Mouse (Mus musculus) small intestine, adult 2 months (tissue): ENCODE data around the gene Snrpn. TPM values are rescaled to one million over a fixed set of nuclear protein-coding genes. Genes with fewer than 3 reads are reported as not detected.
A peak's percentile ranks its signal among the peaks of the same experiment; 100 is the strongest.

Source experiments
- H3K27ac ChIP-seq: fragments of 200-500 bp; 2 replicates; pipeline ENCODE4 v1.5.1; 2012; ENCODE audit warnings: low read depth, low read length, control low read depth, inconsistent platforms; ENCODE audit not compliant: insufficient read depth
- H3K27me3 ChIP-seq: fragments of 200-500 bp; 2 replicates; pipeline ENCODE4 v1.6.1; 2012; ENCODE audit warnings: mild to moderate bottlenecking, moderate library complexity, low read length, inconsistent platforms; ENCODE audit not compliant: control insufficient read depth, insufficient read depth
- H3K36me3 ChIP-seq: fragments of 200-500 bp; 2 replicates; pipeline ENCODE4 v1.6.1; 2012; ENCODE audit warnings: mild to moderate bottlenecking, low read length, control low read depth, inconsistent platforms; ENCODE audit not compliant: control insufficient read depth, insufficient read depth
- H3K4me1 ChIP-seq: fragments of 200-500 bp; 2 replicates; pipeline ENCODE4 v1.6.1; 2012; ENCODE audit warnings: low read length, inconsistent platforms, mixed read lengths; ENCODE audit not compliant: control insufficient read depth, insufficient read depth, insufficient read length
- H3K4me3 ChIP-seq: fragments of 200-500 bp; 2 replicates; pipeline ENCODE4 v1.5.1; 2012; ENCODE audit warnings: low read depth, mild to moderate bottlenecking, control low read depth, inconsistent platforms, low read length, moderate library complexity
- CTCF ChIP-seq: fragments of 200-500 bp; IDR thresholded peaks from 2 replicates; pipeline ENCODE4 v1.5.1; 2012; ENCODE audit warnings: low read depth, mild to moderate bottlenecking, control low read depth, inconsistent platforms, low read length, moderate library complexity, mixed read lengths; ENCODE audit not compliant: insufficient replicate concordance, insufficient read length; ENCODE audit errors: extremely low read depth
- POLR2A ChIP-seq: fragments of 200-500 bp; IDR thresholded peaks from 2 replicates; pipeline ENCODE4 v1.6.1; 2012; ENCODE audit warnings: low read depth, mild to moderate bottlenecking, control low read depth, inconsistent platforms, low read length, moderate library complexity
- WGBS: fragments of 180-500 bp; shearing (Covaris S2); methylation state at CpG from one replicate; pipeline ENCODE4 v1.1.7; 2018; 5-methylcytosine and 5-hydroxymethylcytosine counted together
- polyA plus RNA-seq: library from polyadenylated mRNA; depleted of rRNA; stranded (reverse); fragments of >200 nt; gene quantifications from 2 replicates; pipeline ENCODE4 v1.2.3, GENCODE M21; 2012; rRNA removed

The Snrpn gene
- polyA plus RNA-seq, 1 experiment, result 35.1 TPM

GRCm38 (mm10) chr7:60003921-60004605 is 136.0 kb downstream of the Snrpn start:
- WGBS, result 51% methylated on average over 22 of the region's 22 CpGs
- no peaks in the 10 kb centered on the region for H3K36me3 ChIP-seq
- no peaks in the 10 kb centered on the region for H3K27me3 ChIP-seq
- TF ChIP-seq POLR2A (no peak), CTCF (no peak)
- no peaks in the 10 kb centered on the region for H3K4me1 ChIP-seq
- peak overlapping the region; percentile 93 for H3K4me3 ChIP-seq
- peak overlapping the region; percentile 49 for H3K27ac ChIP-seq

DNA sequence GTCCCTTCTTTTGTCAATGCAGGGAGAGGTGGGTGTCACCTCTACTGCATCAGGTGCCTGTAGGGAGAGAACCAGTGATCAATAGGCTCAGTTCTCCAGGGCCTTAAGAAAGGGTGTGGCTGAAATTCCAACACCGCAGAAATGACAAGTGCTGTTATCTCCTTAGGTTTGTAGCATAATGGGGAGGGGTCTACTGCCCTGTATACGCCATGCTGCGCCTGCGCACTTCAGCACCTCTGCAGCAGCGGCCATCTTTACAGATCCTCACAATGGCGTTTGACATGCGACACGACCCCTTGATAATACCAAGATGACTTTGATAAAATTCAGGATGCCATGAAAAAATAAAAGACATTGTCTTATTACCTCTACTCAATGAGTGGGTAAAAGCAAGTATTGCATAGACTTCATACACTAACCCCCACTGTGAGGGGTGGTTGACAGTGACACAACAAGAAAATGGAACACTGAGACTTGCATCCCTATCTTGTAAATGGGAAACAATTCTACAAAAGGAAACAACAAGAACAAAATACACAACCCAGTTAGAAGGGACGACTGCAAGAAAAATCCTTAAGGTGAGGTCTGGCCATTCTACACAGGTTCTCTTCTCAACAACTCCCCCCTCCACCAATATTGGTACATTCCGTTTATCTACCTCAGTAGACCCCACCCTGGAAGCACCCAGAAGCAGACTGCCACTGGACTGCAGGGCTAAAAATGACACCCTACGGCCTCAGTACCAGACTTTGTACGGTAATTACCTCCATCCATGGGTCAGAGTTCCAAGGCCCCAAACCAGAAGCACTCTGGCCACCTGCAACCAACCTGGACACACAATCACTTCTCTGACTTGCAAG is 136.8 kb downstream of the Snrpn start:
- Histone ChIP-seq H3K27me3 (no peaks in the 10 kb centered on the region), H3K36me3 (no peaks in the 10 kb centered on the region), H3K4me1 (no peaks in the 10 kb centered on the region), H3K27ac (peak overlapping the region; percentile 49; the same call in 1 of the 2 replicates), H3K4me3 (peak overlapping the region; percentile 93)
- TF ChIP-seq CTCF (no peak), POLR2A (no peak)
- WGBS, result 56% methylated on average over 12 of the region's 12 CpGs

- H3K4me3 ChIP-seq, result no peak overlapping the region
- WGBS, result 59% methylated on average over 1 of the region's 1 CpGs
- no peaks in the 10 kb centered on the region for H3K36me3 ChIP-seq
- TF ChIP-seq POLR2A, result no peak
- TF ChIP-seq CTCF, result no peak
- H3K27ac ChIP-seq, result no peak overlapping the region
- no peaks in the 10 kb centered on the region for H3K4me1 ChIP-seq
- H3K27me3 ChIP-seq, result no peaks in the 10 kb centered on the region
These were observed 161.4 kb downstream of the Snrpn start for GRCm38 (mm10) chr7:59978646-59979045.

Other genes with a start within 250 kb of the Snrpn start
- gene Snurf, start 135.2 kb downstream of the Snrpn start, polyA plus RNA-seq, result not detected in 2 replicates
- 0.05 and 0.23 TPM in 2 replicates for gene Gm38393, start 135.2 kb downstream of the Snrpn start, polyA plus RNA-seq